8 mouse cellular contexts compared by ENCODE assay signal in the genomic region with DNA sequence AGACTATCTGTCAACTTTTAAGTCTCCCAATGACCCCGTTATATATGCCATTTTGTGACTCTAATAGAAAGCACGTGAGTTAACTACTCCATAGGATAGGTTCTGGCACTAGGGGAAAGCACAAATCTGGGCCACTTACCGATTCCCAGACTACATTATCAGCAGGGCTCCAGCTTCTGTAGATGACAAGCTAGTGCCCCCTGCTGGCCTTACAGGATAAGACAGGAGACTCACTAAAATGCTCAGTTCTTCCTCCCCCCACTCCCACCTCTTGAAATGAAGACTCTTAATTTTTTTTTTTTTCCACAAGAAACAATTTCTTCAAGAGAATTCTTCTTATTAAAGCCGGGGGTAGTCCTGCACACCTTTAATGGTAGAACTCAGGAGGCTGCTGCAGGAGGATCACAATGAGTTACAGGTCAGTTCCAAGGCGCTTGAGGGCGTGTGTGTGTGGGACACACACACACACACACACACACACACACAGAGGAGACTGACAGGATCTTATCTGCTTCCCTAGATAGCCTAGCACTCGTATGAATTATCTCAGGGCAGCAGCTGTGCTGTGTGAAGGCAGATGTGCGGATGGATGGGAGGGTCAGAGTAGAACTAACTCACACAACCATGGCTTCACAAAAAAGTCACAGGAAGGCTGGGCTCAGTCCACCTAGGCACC. TPM values are rescaled to one million over a fixed set of nuclear protein-coding genes. Genes with fewer than 3 reads are reported as not detected.
DNase-seq lines count a peak whose midpoint lies in the region; ATAC-seq lines count a peak whose summit lies in the region.

No protein-coding gene starts in this region.

- no peak overlapping the region for H3K4me3 ChIP-seq in neural tube, embryonic 15.5 days (replicated peaks)
- no peak overlapping the region for H3K4me3 ChIP-seq in forebrain, embryonic 13.5 days
- H3K4me3 ChIP-seq in hindbrain, embryonic 11.5 days (ENCODE audit: low read depth, low read length): no peak overlapping the region

- no peak for ATAC-seq in neural tube, embryonic 15.5 days (ENCODE audit: low FRiP score)
- ATAC-seq in forebrain, embryonic 13.5 days: peak; percentile 66
- no peak for ATAC-seq in hindbrain, embryonic 11.5 days (ENCODE audit: low FRiP score)

- H3K27ac ChIP-seq in neural tube, embryonic 15.5 days (replicated peaks): no peak overlapping the region
- no peak overlapping the region for H3K27ac ChIP-seq in forebrain, embryonic 13.5 days
- H3K27ac ChIP-seq in hindbrain, embryonic 11.5 days (ENCODE audit: low read depth, low read length): no peak overlapping the region

- peaks cover 17% of the 10 kb centered on the region for H3K36me3 ChIP-seq in neural tube, embryonic 15.5 days
- peaks cover 16% of the 10 kb centered on the region for H3K36me3 ChIP-seq in forebrain, embryonic 13.5 days (ENCODE audit: poor library complexity, severe bottlenecking)
- no peaks in the 10 kb centered on the region for H3K36me3 ChIP-seq in hindbrain, embryonic 11.5 days (ENCODE audit: control insufficient read depth, insufficient read depth, low read length)

- intact Hi-C loops in left cerebral cortex, postnatal 25 days (cut with DNase I): loop anchor here (1.0 to 10.0 kb wide), 3 partner anchors 73 to 273 kb away; a partner anchor contains a TSS

- no peak overlapping the region for H3K4me2 ChIP-seq in neural tube, embryonic 15.5 days
- no peak overlapping the region for H3K4me2 ChIP-seq in forebrain, embryonic 13.5 days
- no peak overlapping the region for H3K4me2 ChIP-seq in hindbrain, embryonic 11.5 days (replicated peaks; ENCODE audit: low read depth, low read length)

- WGBS in neural tube, embryonic 15.5 days: 55% methylated on average over 8 of the region's 8 CpGs
- 56% methylated on average over 8 of the region's 8 CpGs for WGBS in forebrain, embryonic 13.5 days
- 51% methylated on average over 8 of the region's 8 CpGs for WGBS in hindbrain, embryonic 11.5 days

- peak; percentile 52 for DNase-seq in neural tube, embryonic 10.5 days (ENCODE audit: extremely low spot score, low spot score)
- DNase-seq in c-Kit-negative CD71-positive TER-119-positive erythroid progenitor cells, embryonic 14.5 days (ENCODE audit: low read depth, low spot score): peak; percentile 86
- DNase-seq in hindbrain, embryonic 11.5 days (ENCODE audit: low spot score): peak; percentile 79
- peak; percentile 70 to 84 for DNase-seq in left cerebral cortex, postnatal 25 days (ENCODE audit: low spot score in 2 of 2)
- peak; percentile 67 for DNase-seq in mesoderm, embryonic 11.5 days (ENCODE audit: low read depth, low spot score)
- DNase-seq in spleen, postnatal 10 days (ENCODE audit: low spot score in 2 of 2): peak; percentile 72 to 87

- H3K4me1 ChIP-seq in neural tube, embryonic 15.5 days: peaks cover 5% of the 10 kb centered on the region
- H3K4me1 ChIP-seq in forebrain, embryonic 13.5 days: peaks cover 4% of the 10 kb centered on the region
- H3K4me1 ChIP-seq in hindbrain, embryonic 11.5 days (replicated peaks; ENCODE audit: control insufficient read depth, insufficient read depth, low read length): no peaks in the 10 kb centered on the region

- H3K27me3 ChIP-seq in neural tube, embryonic 15.5 days (replicated peaks): no peaks in the 10 kb centered on the region
- H3K27me3 ChIP-seq in forebrain, embryonic 13.5 days: no peaks in the 10 kb centered on the region
- no peaks in the 10 kb centered on the region for H3K27me3 ChIP-seq in hindbrain, embryonic 11.5 days (ENCODE audit: control insufficient read depth, insufficient read depth, low read length)

- 0 out of 2 replicates have a peak, but pooled peaks cover 3% of the 10 kb centered on the region for H3K9me3 ChIP-seq in neural tube, embryonic 15.5 days (replicated peaks)
- H3K9me3 ChIP-seq in forebrain, embryonic 13.5 days (replicated peaks): peaks cover 18% of the 10 kb centered on the region
- no peaks in the 10 kb centered on the region for H3K9me3 ChIP-seq in hindbrain, embryonic 11.5 days (ENCODE audit: control insufficient read depth, low read length)

- H3K9ac ChIP-seq in neural tube, embryonic 15.5 days (replicated peaks): no peak overlapping the region
- no peak overlapping the region for H3K9ac ChIP-seq in forebrain, embryonic 13.5 days
- H3K9ac ChIP-seq in hindbrain, embryonic 11.5 days (ENCODE audit: low read depth, low read length): no peak overlapping the region

RNA-seq across cellular contexts. Expression of a gene that starts 7.1 kb away (rescaled TPM):
- polyA plus RNA-seq in neural tube, embryonic 15.5 days (2015; fragmentation: Nextera tagmentation; extraction: Ambion mirVana): 174 and 186 TPM in 2 replicates
- polyA plus RNA-seq in forebrain, embryonic 13.5 days (2015; fragmentation: Nextera tagmentation; extraction: Ambion mirVana): 140 and 148 TPM in 2 replicates
- polyA plus RNA-seq in hindbrain, embryonic 11.5 days (2014; fragmentation: Nextera tagmentation; extraction: Ambion mirVana): 179 and 198 TPM in 2 replicates
- total RNA-seq in left cerebral cortex, postnatal 25 days (2021): 10 to 100 TPM; 50.8 to 53.6 TPM

RNA-seq across cellular contexts. Expression of a gene that starts 15.8 kb away (rescaled TPM):
- polyA plus RNA-seq in neural tube, embryonic 15.5 days (2015; fragmentation: Nextera tagmentation; extraction: Ambion mirVana): 0.28 and 0.66 TPM in 2 replicates
- polyA plus RNA-seq in forebrain, embryonic 13.5 days (2015; fragmentation: Nextera tagmentation; extraction: Ambion mirVana): 0.12 and 0.16 TPM in 2 replicates
- polyA plus RNA-seq in hindbrain, embryonic 11.5 days (2014; fragmentation: Nextera tagmentation; extraction: Ambion mirVana): 0.11 and 0.13 TPM in 2 replicates
- 1 to 10 TPM in 1 of 2 experiments, under 1 TPM in 1; 0.98 to 1.3 TPM for total RNA-seq in left cerebral cortex, postnatal 25 days (2021)
